Mouse (Mus musculus) midbrain, embryonic 13.5 days (tissue): Measurements from ENCODE around the gene Aoc2. TPM values are rescaled to one million over a fixed set of nuclear protein-coding genes. Genes with fewer than 3 reads are reported as not detected.

Experiments
- ATAC-seq: fragments of 200-750 bp; cut with Nextera tagmentation; 2 replicates; pipeline ENCODE4 v1.8.0; 2017; ENCODE audit warnings: mild to moderate bottlenecking, moderate TSS enrichment, moderate library complexity
- H3K27ac ChIP-seq: fragments of 300-500 bp; sonication (generic); 2 replicates; pipeline ENCODE4 v1.5.1; 2015; ENCODE audit warnings: inconsistent platforms, mild to moderate bottlenecking, moderate library complexity
- H3K27me3 ChIP-seq: fragments of 300-500 bp; sonication (generic); 2 replicates; pipeline ENCODE4 v1.6.1; 2015; ENCODE audit warnings: mild to moderate bottlenecking, inconsistent platforms
- H3K36me3 ChIP-seq: fragments of 300-500 bp; sonication (generic); 2 replicates; pipeline ENCODE4 v1.6.1; 2015; ENCODE audit warnings: mild to moderate bottlenecking, inconsistent platforms
- H3K4me1 ChIP-seq: fragments of 300-500 bp; sonication (generic); replicated peaks from 2 replicates; pipeline ENCODE4 v1.6.1; 2015; ENCODE audit warnings: inconsistent platforms
- H3K4me2 ChIP-seq: fragments of 300-500 bp; sonication (generic); replicated peaks from 2 replicates; pipeline ENCODE4 v1.6.1; 2015; ENCODE audit warnings: moderate library complexity, mild to moderate bottlenecking, inconsistent platforms
- H3K4me3 ChIP-seq: fragments of 300-500 bp; sonication (generic); replicated peaks from 2 replicates; pipeline ENCODE4 v1.5.1; 2015; ENCODE audit warnings: mild to moderate bottlenecking, inconsistent platforms
- H3K9ac ChIP-seq: fragments of 300-500 bp; sonication (generic); replicated peaks from 2 replicates; pipeline ENCODE4 v1.6.1; 2015; ENCODE audit warnings: mild to moderate bottlenecking, inconsistent platforms
- H3K9me3 ChIP-seq: fragments of 300-500 bp; sonication (generic); 2 replicates; pipeline ENCODE4 v1.6.1; 2016; ENCODE audit warnings: mild to moderate bottlenecking, inconsistent platforms
- WGBS: fragments of 180-500 bp; shearing (Covaris S2); methylation state at CpG from one replicate; pipeline ENCODE4 v1.1.7; 2015; 5-methylcytosine and 5-hydroxymethylcytosine counted together
- polyA plus RNA-seq: library from polyadenylated mRNA; unstranded; fragments of >200 nt; fragmentation: Nextera tagmentation; extraction: Ambion mirVana; gene quantifications from 2 replicates; pipeline ENCODE4 v1.2.1, GENCODE M21; 2015

Gene Aoc2
- polyA plus RNA-seq, 1 experiment from 2014 or later: 2.5 TPM

GRCm38 (mm10) chr11:101295191-101295590 lies 29.7 kb upstream of the Aoc2 start:
- no peak for ATAC-seq
- Histone ChIP-seq H3K4me2 (no peak overlapping the region), H3K9ac (no peak overlapping the region), H3K27me3 (no peaks in the 10 kb centered on the region), H3K4me3 (no peak overlapping the region), H3K9me3 (no peaks in the 10 kb centered on the region), H3K4me1 (peaks cover 5% of the 10 kb centered on the region), H3K27ac (no peak overlapping the region), H3K36me3 (peaks cover 86% of the 10 kb centered on the region)
- 92% methylated on average over 8 of the region's 8 CpGs for WGBS

GRCm38 (mm10) chr11:101300881-101301280 lies 24.0 kb upstream of the Aoc2 start:
- Histone ChIP-seq H3K4me2 (peak overlapping the region; percentile 83), H3K4me3 (peak overlapping the region; percentile 90), H3K4me1 (peaks cover 23% of the 10 kb centered on the region), H3K27ac (no peak overlapping the region), H3K36me3 (peaks cover 30% of the 10 kb centered on the region), H3K9ac (peak overlapping the region; percentile 90), H3K27me3 (no peaks in the 10 kb centered on the region), H3K9me3 (no peaks in the 10 kb centered on the region)
- 71% methylated on average over 7 of the region's 7 CpGs for WGBS
- no peak for ATAC-seq

GRCm38 (mm10) chr11:101301299-101302003 lies 23.4 kb upstream of the Aoc2 start:
- Histone ChIP-seq H3K36me3 (peaks cover 27% of the 10 kb centered on the region), H3K9me3 (no peaks in the 10 kb centered on the region), H3K4me1 (peaks cover 23% of the 10 kb centered on the region), H3K27ac (peak overlapping the region; percentile 55), H3K9ac (peak overlapping the region; percentile 90), H3K4me3 (peak overlapping the region; percentile 90), H3K4me2 (peak overlapping the region; percentile 83), H3K27me3 (no peaks in the 10 kb centered on the region)
- peak; percentile 63 for ATAC-seq
- 15% methylated on average over 26 of the region's 26 CpGs for WGBS

GRCm38 (mm10) chr11:101302004-101302798 lies 22.7 kb upstream of the Aoc2 start, which contains the start of gene Becn1:
TSS of gene Becn1 (minus strand) at chr11:101302286.
- H3K27ac ChIP-seq: peak within 1 kb of the TSS; percentile 55
- H3K27me3 ChIP-seq: no peaks in the 10 kb centered on the region
- H3K4me2 ChIP-seq: peak within 1 kb of the TSS; percentile 83
- 8% methylated on average over 39 of the region's 39 CpGs for WGBS
- H3K9me3 ChIP-seq: no peaks in the 10 kb centered on the region
- peak; percentile 97 for ATAC-seq
- H3K4me3 ChIP-seq: peak within 1 kb of the TSS; percentile 90
- H3K36me3 ChIP-seq: peaks cover 23% of the 10 kb centered on the region
- H3K4me1 ChIP-seq: peaks cover 23% of the 10 kb centered on the region
- peak within 1 kb of the TSS; percentile 90 for H3K9ac ChIP-seq

GRCm38 (mm10) chr11:101307744-101308143 lies 17.1 kb upstream of the Aoc2 start:
- no peak overlapping the region for H3K4me3 ChIP-seq
- no peak for ATAC-seq

GRCm38 (mm10) chr11:101311083-101311482 lies 13.8 kb upstream of the Aoc2 start:
- 85% methylated on average over 3 of the region's 3 CpGs for WGBS

More at GRCm38 (mm10) chr11:101307744-101308143, 17.1 kb upstream of the Aoc2 start:
- no peak overlapping the region for H3K27ac ChIP-seq
- H3K27me3 ChIP-seq: no peaks in the 10 kb centered on the region; the same call in 1 of the 2 replicates
- H3K4me2 ChIP-seq: no peak overlapping the region
- no peaks in the 10 kb centered on the region for H3K4me1 ChIP-seq
- WGBS: 43% methylated on average over 5 of the region's 5 CpGs
- no peaks in the 10 kb centered on the region for H3K36me3 ChIP-seq
- H3K9ac ChIP-seq: no peak overlapping the region
- no peaks in the 10 kb centered on the region for H3K9me3 ChIP-seq

GRCm38 (mm10) chr11:101312150-101312549 lies 12.7 kb upstream of the Aoc2 start:
- WGBS: 84% methylated on average over 3 of the region's 3 CpGs

More at GRCm38 (mm10) chr11:101311083-101311482, 13.8 kb upstream of the Aoc2 start:
- no peak for ATAC-seq
- no peaks in the 10 kb centered on the region; the same call in 1 of the 2 replicates for H3K27me3 ChIP-seq
- H3K4me3 ChIP-seq: no peak overlapping the region
- H3K27ac ChIP-seq: no peak overlapping the region
- no peaks in the 10 kb centered on the region for H3K9me3 ChIP-seq
- H3K9ac ChIP-seq: no peak overlapping the region
- no peaks in the 10 kb centered on the region for H3K36me3 ChIP-seq
- H3K4me1 ChIP-seq: peaks cover 3% of the 10 kb centered on the region
- no peak overlapping the region for H3K4me2 ChIP-seq

GRCm38 (mm10) chr11:101314567-101314966 lies 10.3 kb upstream of the Aoc2 start:
- Histone ChIP-seq H3K27ac (no peak overlapping the region), H3K36me3 (peaks cover 18% of the 10 kb centered on the region), H3K4me1 (peaks cover 19% of the 10 kb centered on the region), H3K4me2 (no peak overlapping the region), H3K4me3 (no peak overlapping the region), H3K9ac (no peak overlapping the region), H3K27me3 (no peaks in the 10 kb centered on the region; the same call in 1 of the 2 replicates), H3K9me3 (no peaks in the 10 kb centered on the region)
- ATAC-seq: no peak
- 94% methylated on average over 1 of the region's 1 CpGs for WGBS

More at GRCm38 (mm10) chr11:101312150-101312549, 12.7 kb upstream of the Aoc2 start:
- no peak for ATAC-seq
- Histone ChIP-seq H3K27me3 (no peaks in the 10 kb centered on the region; the same call in 1 of the 2 replicates), H3K36me3 (no peaks in the 10 kb centered on the region), H3K4me2 (no peak overlapping the region), H3K4me3 (no peak overlapping the region), H3K4me1 (peaks cover 9% of the 10 kb centered on the region), H3K27ac (no peak overlapping the region), H3K9me3 (no peaks in the 10 kb centered on the region), H3K9ac (no peak overlapping the region)

- Histone ChIP-seq H3K4me3 (peak overlapping the region; percentile 98), H3K27me3 (no peaks in the 10 kb centered on the region; the same call in 1 of the 2 replicates), H3K27ac (peak overlapping the region; percentile 74), H3K36me3 (peaks cover 24% of the 10 kb centered on the region), H3K9me3 (no peaks in the 10 kb centered on the region), H3K9ac (peak overlapping the region; percentile 95), H3K4me1 (peaks cover 19% of the 10 kb centered on the region), H3K4me2 (peak overlapping the region; percentile 99)
- ATAC-seq: no peak
- 85% methylated on average over 8 of the region's 8 CpGs for WGBS
These were observed 9.7 kb upstream of the Aoc2 start for GRCm38 (mm10) chr11:101315082-101315650.

- WGBS: under 1% methylated on average over 61 of the region's 62 CpGs
- peaks cover 19% of the 10 kb centered on the region for H3K4me1 ChIP-seq
- ATAC-seq: peak; percentile 97
These were observed 9.0 kb upstream of the Aoc2 start, which contains the start of gene Psme3 for GRCm38 (mm10) chr11:101315665-101316500. TSS of gene Psme3 (plus strand) at chr11:101316213.

GRCm38 (mm10) chr11:101316501-101316917 lies 8.4 kb upstream of the Aoc2 start:
- peak; percentile 80 for ATAC-seq
- WGBS: 1% methylated on average over 17 of the region's 17 CpGs
- H3K27ac ChIP-seq: peak overlapping the region; percentile 74

More at GRCm38 (mm10) chr11:101315665-101316500, 9.0 kb upstream of the Aoc2 start, which contains the start of gene Psme3:
- no peaks in the 10 kb centered on the region for H3K9me3 ChIP-seq
- peak within 1 kb of the TSS; percentile 95 for H3K9ac ChIP-seq
- H3K4me2 ChIP-seq: peak within 1 kb of the TSS; percentile 99
- H3K36me3 ChIP-seq: peaks cover 32% of the 10 kb centered on the region
- H3K4me3 ChIP-seq: peak within 1 kb of the TSS; percentile 98
- H3K27ac ChIP-seq: peak within 1 kb of the TSS; percentile 74
- no peaks in the 10 kb centered on the region; the same call in 1 of the 2 replicates for H3K27me3 ChIP-seq

More at GRCm38 (mm10) chr11:101316501-101316917, 8.4 kb upstream of the Aoc2 start:
- H3K9ac ChIP-seq: peak overlapping the region; percentile 95
- no peaks in the 10 kb centered on the region; the same call in 1 of the 2 replicates for H3K27me3 ChIP-seq
- peaks cover 19% of the 10 kb centered on the region for H3K4me1 ChIP-seq
- H3K4me3 ChIP-seq: peak overlapping the region; percentile 98
- peak overlapping the region; percentile 99 for H3K4me2 ChIP-seq
- H3K9me3 ChIP-seq: no peaks in the 10 kb centered on the region
- peaks cover 38% of the 10 kb centered on the region for H3K36me3 ChIP-seq
